Mouse (Mus musculus) ES-E14 (cell line): ENCODE data around the gene Lrch3. TPM values are rescaled to one million over a fixed set of nuclear protein-coding genes. Genes with fewer than 3 reads are reported as not detected.

Experiments
- DNase-seq: peaks from one replicate; pipeline ENCODE4 v3.0.0-alpha.2; 2013; ENCODE audit warnings: low read depth, low spot score
- H3K27ac ChIP-seq: 2 replicates; pipeline ENCODE4 v1.5.1; 2012; ENCODE audit warnings: low read depth, mild to moderate bottlenecking, low read length, moderate library complexity, mixed read lengths; ENCODE audit not compliant: poor library complexity, insufficient read depth, severe bottlenecking
- H3K36me3 ChIP-seq: 2 replicates; pipeline ENCODE4 v1.6.1; 2012; ENCODE audit warnings: mild to moderate bottlenecking, low read length, moderate library complexity, mixed read lengths; ENCODE audit not compliant: control insufficient read depth, poor library complexity, insufficient read depth, severe bottlenecking
- H3K4me1 ChIP-seq, 2 experiments: fragments of 150-350 bp in 1 of 2; sonication (generic) in 1 of 2; 2 replicates each; pipeline ENCODE4 v1.6.1; 2012; ENCODE audit warnings: low read length in 2 of 2, mild to moderate bottlenecking in 1 of 2, mixed read lengths in 1 of 2; ENCODE audit not compliant: control insufficient read depth in 2 of 2, insufficient read depth in 2 of 2, poor library complexity in 1 of 2
- H3K4me3 ChIP-seq, 2 experiments: fragments of 150-350 bp in 1 of 2; sonication (generic) in 1 of 2; 2 replicates each; pipeline ENCODE4 v1.5.1; 2012; ENCODE audit warnings: low read length in 2 of 2, low read depth in 1 of 2, mild to moderate bottlenecking in 1 of 2, mixed read lengths in 1 of 2; ENCODE audit not compliant: insufficient read depth in 1 of 2, poor library complexity in 1 of 2, severe bottlenecking in 1 of 2
- H3K9ac ChIP-seq: 2 replicates; pipeline ENCODE4 v1.6.1; 2012; ENCODE audit warnings: low read depth, mild to moderate bottlenecking, low read length, mixed read lengths; ENCODE audit not compliant: poor library complexity, insufficient read depth, severe bottlenecking
- H3K9me3 ChIP-seq: fragments of 150-350 bp; sonication (generic); 2 replicates; pipeline ENCODE4 v1.6.1; 2012; ENCODE audit warnings: low read depth, mild to moderate bottlenecking, low read length; ENCODE audit not compliant: control insufficient read depth, insufficient read depth
- CHD2 ChIP-seq: IDR thresholded peaks from 2 replicates; pipeline ENCODE4 v1.6.1; 2014; ENCODE audit warnings: mild to moderate bottlenecking, low read depth, low read length, inconsistent platforms
- HCFC1 ChIP-seq: IDR thresholded peaks from 2 replicates; pipeline ENCODE4 v1.6.1; 2012; ENCODE audit warnings: low read length, inconsistent platforms, borderline replicate concordance; ENCODE audit not compliant: insufficient read depth
- MAFK ChIP-seq: IDR thresholded peaks from 2 replicates; pipeline ENCODE4 v1.6.1; 2014; ENCODE audit warnings: mild to moderate bottlenecking, low read depth, low read length, inconsistent platforms; ENCODE audit not compliant: insufficient read depth
- ZC3H11A ChIP-seq: IDR thresholded peaks from 2 replicates; pipeline ENCODE4 v1.6.1; 2012; ENCODE audit warnings: low read depth, mild to moderate bottlenecking, inconsistent platforms, low read length, borderline replicate concordance
- ZNF384 ChIP-seq: IDR thresholded peaks from 2 replicates; pipeline ENCODE4 v1.6.1; 2012; ENCODE audit warnings: low read depth, low read length, inconsistent platforms
- in situ Hi-C, 2 experiments: fragments of 600-800 bp; cut with MboI; formaldehyde crosslinking; loops; one replicate each; pipeline ENCODE4 v1.15.1; 2025; ENCODE audit warnings: low sequenced_read_pairs in 2 of 2, inconsistent platforms in 1 of 2; ENCODE audit not compliant: unreplicated experiment in 2 of 2
- total RNA-seq: library from RNA; depleted of rRNA; stranded (reverse); fragments of 300-350 nt; gene quantifications from 2 replicates; pipeline ENCODE4 v1.2.3, GENCODE M21; 2012

Lrch3 gene
- total RNA-seq, 1 experiment: 11.0 TPM

DNA sequence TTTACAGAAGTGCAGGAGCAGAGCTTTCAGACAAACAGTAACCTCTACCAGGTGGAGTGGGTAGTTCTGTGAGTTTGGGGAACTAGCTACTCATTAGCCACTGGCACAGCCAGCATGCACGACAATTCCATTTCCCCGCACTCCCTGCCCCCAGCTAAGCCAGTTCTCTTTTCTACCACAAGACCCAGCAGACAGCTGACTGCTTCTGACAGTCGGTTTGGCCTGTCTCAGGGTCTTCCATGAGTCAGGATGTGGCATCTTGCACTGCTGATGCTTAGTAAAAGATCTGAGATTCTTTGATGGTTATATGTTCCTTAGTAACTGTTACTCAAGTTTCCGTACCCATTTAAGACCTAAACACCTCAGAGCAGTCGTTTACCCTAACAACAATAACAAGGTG is 58.6 kb downstream of the Lrch3 start:
- Histone ChIP-seq H3K9me3 (no peaks in the 10 kb centered on the region), H3K9ac (no peak overlapping the region), H3K27ac (no peak overlapping the region), H3K4me3 (no peak overlapping the region), H3K4me1 (no peaks in the 10 kb centered on the region), H3K36me3 (peaks cover 4% of the 10 kb centered on the region; the same call in 1 of the 2 replicates)
- in situ Hi-C loops: no loop called here
- DNase-seq: no peak
- no peak for TF ChIP-seq ZC3H11A
- no peak for TF ChIP-seq CHD2
- no peak for TF ChIP-seq HCFC1
- TF ChIP-seq MAFK: no peak
- no peak for TF ChIP-seq ZNF384

DNA sequence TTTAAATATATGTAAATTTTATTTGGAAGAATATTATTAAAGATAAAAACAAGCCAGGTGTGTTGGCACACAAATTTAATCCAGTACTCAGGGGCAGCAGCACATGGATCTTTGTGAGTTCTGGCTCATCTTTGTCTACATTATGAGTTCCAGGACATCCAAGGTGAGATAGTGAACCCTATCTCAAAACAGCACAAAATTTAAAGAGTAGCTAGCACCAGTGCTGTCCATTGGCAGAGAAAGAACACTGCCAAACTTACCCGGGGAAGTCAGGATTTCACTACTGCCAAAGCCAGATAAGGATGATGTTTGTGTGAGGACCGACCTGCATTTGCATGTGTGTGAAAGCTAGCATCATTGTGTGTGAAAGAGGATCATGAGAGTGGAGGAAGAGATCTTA is 59.1 kb downstream of the Lrch3 start:
- H3K36me3 ChIP-seq: peaks cover 4% of the 10 kb centered on the region; the same call in 1 of the 2 replicates
- no peak for TF ChIP-seq MAFK
- no peak for TF ChIP-seq HCFC1
- TF ChIP-seq CHD2: no peak
- TF ChIP-seq ZC3H11A: no peak
- TF ChIP-seq ZNF384: no peak
- no peaks in the 10 kb centered on the region for H3K9me3 ChIP-seq
- no peak overlapping the region for H3K9ac ChIP-seq
- no peak overlapping the region for H3K4me3 ChIP-seq
- in situ Hi-C loops: no loop called here
- no peak overlapping the region for H3K27ac ChIP-seq
- DNase-seq: no peak
- H3K4me1 ChIP-seq: no peaks in the 10 kb centered on the region

DNA sequence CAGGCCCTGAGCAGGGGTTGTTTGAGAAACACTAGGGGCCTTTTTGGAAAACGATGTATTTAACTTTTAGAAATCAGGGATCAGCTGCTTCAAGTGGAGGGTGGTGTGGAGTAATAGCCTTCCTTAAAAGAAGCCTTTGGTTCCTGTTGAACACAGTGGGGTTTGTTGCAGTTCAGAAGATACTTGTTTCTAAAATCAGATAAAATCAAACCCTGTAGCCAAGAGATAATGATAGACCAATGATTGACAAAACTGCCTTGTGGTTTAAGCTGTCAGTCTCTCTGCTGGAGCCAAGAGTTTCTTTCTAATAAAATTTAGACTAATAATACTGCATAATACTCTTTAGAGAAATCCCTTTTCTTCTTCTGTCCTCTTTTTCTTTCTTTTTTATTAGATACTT is 66.3 kb downstream of the Lrch3 start:
- Histone ChIP-seq H3K9me3 (no peaks in the 10 kb centered on the region), H3K9ac (no peak overlapping the region), H3K4me1 (no peaks in the 10 kb centered on the region), H3K36me3 (peaks cover 7% of the 10 kb centered on the region; the same call in 1 of the 2 replicates), H3K27ac (no peak overlapping the region), H3K4me3 (no peak overlapping the region)
- TF ChIP-seq CHD2 (no peak), ZNF384 (no peak), ZC3H11A (no peak), HCFC1 (no peak), MAFK (no peak)
- no peak for DNase-seq
- in situ Hi-C loops: no loop called here

DNA sequence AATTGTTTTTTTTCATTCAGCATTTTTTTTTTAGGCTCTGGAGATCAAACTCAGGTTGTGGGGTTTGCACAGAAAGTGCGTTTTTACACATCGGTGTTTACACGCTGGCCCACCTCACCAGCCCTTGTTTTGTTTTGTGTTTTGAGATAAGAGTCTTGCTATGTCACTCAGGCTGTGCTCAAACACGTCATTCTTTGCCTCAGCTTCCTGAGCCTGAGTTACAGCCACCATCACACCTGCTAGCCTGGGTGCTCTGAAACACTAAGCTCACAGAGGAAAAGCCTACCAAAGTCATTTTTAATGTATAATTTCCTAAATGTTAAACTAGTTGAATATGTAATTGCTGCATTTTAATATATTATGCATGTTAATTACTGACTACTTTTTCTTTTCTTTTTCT is 67.5 kb downstream of the Lrch3 start:
- in situ Hi-C loops: no loop called here
- Histone ChIP-seq H3K9ac (no peak overlapping the region), H3K27ac (no peak overlapping the region), H3K4me3 (no peak overlapping the region), H3K4me1 (no peaks in the 10 kb centered on the region), H3K9me3 (no peaks in the 10 kb centered on the region), H3K36me3 (peaks cover 5% of the 10 kb centered on the region; the same call in 1 of the 2 replicates)
- DNase-seq: no peak
- no peak for TF ChIP-seq ZC3H11A
- TF ChIP-seq CHD2: no peak
- TF ChIP-seq MAFK: no peak
- TF ChIP-seq ZNF384: no peak
- no peak for TF ChIP-seq HCFC1

DNA sequence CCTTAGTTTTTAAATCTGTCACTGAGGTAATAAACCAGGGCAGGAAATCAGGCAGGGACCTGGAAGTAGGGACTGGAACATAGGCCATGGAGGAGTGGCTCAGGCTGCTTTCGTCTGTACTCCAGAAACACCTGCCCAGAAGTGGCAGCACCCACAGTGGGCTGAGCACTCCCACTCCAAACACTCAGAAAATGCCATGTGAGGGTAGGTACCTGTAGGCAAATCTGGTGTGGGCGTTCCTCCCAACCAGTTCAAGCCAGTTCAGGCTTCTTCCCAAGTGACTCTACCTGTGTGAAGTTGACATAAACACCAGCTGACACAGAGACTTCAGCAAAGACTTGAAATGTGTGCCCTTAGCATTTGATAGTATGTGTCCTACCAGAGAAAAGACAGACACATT is 70.7 kb downstream of the Lrch3 start:
- peaks cover 3% of the 10 kb centered on the region; the same call in 1 of the 2 replicates for H3K36me3 ChIP-seq
- no peak overlapping the region for H3K9ac ChIP-seq
- no peaks in the 10 kb centered on the region for H3K9me3 ChIP-seq
- H3K4me1 ChIP-seq: no peaks in the 10 kb centered on the region
- no peak for DNase-seq
- H3K27ac ChIP-seq: no peak overlapping the region
- in situ Hi-C loops: no loop called here
- no peak overlapping the region for H3K4me3 ChIP-seq
- TF ChIP-seq ZNF384 (no peak), CHD2 (no peak), HCFC1 (no peak), MAFK (no peak), ZC3H11A (no peak)
